Mouse (Mus musculus): Measurements from ENCODE around the gene Scand1. TPM values are rescaled to one million over a fixed set of nuclear protein-coding genes. Genes with fewer than 3 reads are reported as not detected.

The Scand1 gene
- total and polyA plus RNA-seq, 2 experiments from 2014 or later: 82.3 to 214 TPM

DNA sequence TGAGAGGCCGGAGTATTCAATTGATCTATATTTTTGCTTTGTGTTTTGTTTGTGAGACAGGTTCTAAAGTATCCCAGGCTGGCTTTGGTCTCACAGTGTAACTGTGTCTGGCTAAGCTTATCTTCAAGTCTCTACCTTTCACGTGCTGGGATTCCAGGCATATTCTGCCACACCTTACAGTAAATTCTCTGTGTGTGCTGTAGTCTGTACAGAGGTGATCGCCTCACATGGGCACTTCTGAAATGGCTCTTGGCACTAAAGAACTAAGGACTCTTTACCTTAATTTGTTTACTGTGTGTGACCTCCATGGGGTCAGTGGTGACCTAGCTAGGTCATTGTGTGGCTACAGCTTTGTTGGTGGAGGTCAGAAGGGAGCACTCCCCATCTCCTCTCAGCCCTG, 16.3 kb downstream of the Scand1 start:
- H3K36me3 ChIP-seq (replicated peaks; ENCODE audit: control insufficient read depth, insufficient read depth, low read length): peaks cover 71% of the 10 kb centered on the region
- no peak overlapping the region for H3K4me2 ChIP-seq (ENCODE audit: low read depth, low read length)
- TF ChIP-seq CTCF (IDR thresholded peaks at IDR 0.05; ENCODE audit: low read depth) (no peak), EP300 (IDR thresholded peaks at IDR 0.05; ENCODE audit: low read depth) (no peak)
- H3K9me3 ChIP-seq (replicated peaks; ENCODE audit: control insufficient read depth, low read length): no peaks in the 10 kb centered on the region
- no peak overlapping the region for H3K27ac ChIP-seq (ENCODE audit: low read depth)
- ATAC-seq (ENCODE audit: insufficient read depth, low read depth) (no peak), DNase-seq (ENCODE audit: low spot score) (no peak)
- no peaks in the 10 kb centered on the region for H3K4me1 ChIP-seq (ENCODE audit: control insufficient read depth, insufficient read depth)
- no peak overlapping the region for H3K4me3 ChIP-seq (ENCODE audit: low read depth, low read length)
- H3K27me3 ChIP-seq (ENCODE audit: control insufficient read depth, insufficient read depth, low read length): no peaks in the 10 kb centered on the region
- WGBS: 86% methylated on average over 3 of the region's 3 CpGs
- no peak overlapping the region for H3K9ac ChIP-seq (replicated peaks; ENCODE audit: low read depth, low read length)

- Histone ChIP-seq H3K27me3 (ENCODE audit: control insufficient read depth, insufficient read depth, low read length) (no peaks in the 10 kb centered on the region), H3K9ac (replicated peaks; ENCODE audit: low read depth, low read length) (no peak overlapping the region), H3K4me3 (ENCODE audit: low read depth, low read length) (no peak overlapping the region), H3K36me3 (replicated peaks; ENCODE audit: control insufficient read depth, insufficient read depth, low read length) (peaks cover 65% of the 10 kb centered on the region), H3K27ac (ENCODE audit: low read depth) (no peak overlapping the region), H3K4me2 (ENCODE audit: low read depth, low read length) (no peak overlapping the region), H3K4me1 (ENCODE audit: control insufficient read depth, insufficient read depth) (no peaks in the 10 kb centered on the region), H3K9me3 (replicated peaks; ENCODE audit: control insufficient read depth, low read length) (no peaks in the 10 kb centered on the region)
- ATAC-seq (ENCODE audit: insufficient read depth, low read depth) (no peak), DNase-seq (ENCODE audit: low spot score) (no peak)
- WGBS: 94% methylated on average over 2 of the region's 2 CpGs
- TF ChIP-seq EP300 (IDR thresholded peaks at IDR 0.05; ENCODE audit: low read depth): no peak
- no peak for TF ChIP-seq CTCF (IDR thresholded peaks at IDR 0.05; ENCODE audit: low read depth)
These were observed 16.9 kb downstream of the Scand1 start for GRCm38 (mm10) chr2:156295601-156296063.

DNA sequence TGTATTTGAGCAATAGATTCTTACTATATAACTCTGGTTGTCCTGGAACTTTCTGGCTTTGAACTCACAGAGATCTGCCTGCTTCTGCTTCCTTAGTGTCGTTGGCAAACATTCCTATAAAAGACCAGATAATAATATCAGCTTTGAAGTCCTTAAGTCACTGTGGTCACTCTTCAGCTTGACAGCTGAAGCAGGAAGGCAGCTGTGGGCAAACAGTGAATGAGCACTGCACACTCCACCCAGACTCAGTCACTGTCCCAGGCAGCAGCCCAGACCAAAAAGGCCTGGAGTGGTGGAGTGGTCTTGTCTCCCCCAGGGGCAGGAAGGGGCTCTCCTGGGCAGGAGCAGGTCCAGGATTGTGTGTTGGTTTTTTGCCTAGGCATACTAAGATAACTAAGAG, 20.5 kb downstream of the Scand1 start:
- Histone ChIP-seq H3K4me3 (ENCODE audit: low read depth, low read length) (no peak overlapping the region), H3K4me2 (ENCODE audit: low read depth, low read length) (no peak overlapping the region), H3K9ac (replicated peaks; ENCODE audit: low read depth, low read length) (no peak overlapping the region), H3K36me3 (replicated peaks; ENCODE audit: control insufficient read depth, insufficient read depth, low read length) (peaks cover 55% of the 10 kb centered on the region), H3K9me3 (replicated peaks; ENCODE audit: control insufficient read depth, low read length) (no peaks in the 10 kb centered on the region), H3K27ac (ENCODE audit: low read depth) (no peak overlapping the region), H3K4me1 (ENCODE audit: control insufficient read depth, insufficient read depth) (peaks cover 5% of the 10 kb centered on the region; the same call in 1 of the 2 replicates), H3K27me3 (ENCODE audit: control insufficient read depth, insufficient read depth, low read length) (no peaks in the 10 kb centered on the region)
- WGBS: 78% methylated on average over 1 of the region's 1 CpGs
- no peak for TF ChIP-seq EP300 (IDR thresholded peaks at IDR 0.05; ENCODE audit: low read depth)
- no peak for TF ChIP-seq CTCF (IDR thresholded peaks at IDR 0.05; ENCODE audit: low read depth)
- no peak for ATAC-seq (ENCODE audit: insufficient read depth, low read depth)
- no peak for DNase-seq (ENCODE audit: low spot score)

GRCm38 (mm10) chr2:156289552-156290160, 22.8 kb downstream of the Scand1 start:
- H3K9me3 ChIP-seq (replicated peaks; ENCODE audit: control insufficient read depth, low read length): no peaks in the 10 kb centered on the region
- TF ChIP-seq EP300 (IDR thresholded peaks at IDR 0.05; ENCODE audit: low read depth) (no peak), CTCF (IDR thresholded peaks at IDR 0.05; ENCODE audit: low read depth) (no peak)
- H3K9ac ChIP-seq (replicated peaks; ENCODE audit: low read depth, low read length): no peak overlapping the region
- H3K27me3 ChIP-seq (ENCODE audit: control insufficient read depth, insufficient read depth, low read length): no peaks in the 10 kb centered on the region
- H3K27ac ChIP-seq (ENCODE audit: low read depth): peak overlapping the region; percentile 72
- ATAC-seq (ENCODE audit: insufficient read depth, low read depth) (peak; percentile 30; the same call in 1 of the 2 replicates), DNase-seq (ENCODE audit: low spot score) (no peak)
- H3K4me2 ChIP-seq (ENCODE audit: low read depth, low read length): no peak overlapping the region
- H3K4me3 ChIP-seq (ENCODE audit: low read depth, low read length): no peak overlapping the region
- H3K36me3 ChIP-seq (replicated peaks; ENCODE audit: control insufficient read depth, insufficient read depth, low read length): peaks cover 49% of the 10 kb centered on the region
- 61% methylated on average over 2 of the region's 2 CpGs for WGBS
- peaks cover 5% of the 10 kb centered on the region; the same call in 1 of the 2 replicates for H3K4me1 ChIP-seq (ENCODE audit: control insufficient read depth, insufficient read depth)

GRCm38 (mm10) chr2:156288222-156288621, 24.3 kb downstream of the Scand1 start:
- Histone ChIP-seq H3K9me3 (replicated peaks; ENCODE audit: control insufficient read depth, low read length) (no peaks in the 10 kb centered on the region), H3K27ac (ENCODE audit: low read depth) (no peak overlapping the region)
- no peak for ATAC-seq (ENCODE audit: insufficient read depth, low read depth)

GRCm38 (mm10) chr2:156286733-156287132, 25.8 kb downstream of the Scand1 start:
- no peaks in the 10 kb centered on the region for H3K9me3 ChIP-seq (replicated peaks; ENCODE audit: control insufficient read depth, low read length)
- ATAC-seq (ENCODE audit: insufficient read depth, low read depth): no peak
- TF ChIP-seq CTCF (IDR thresholded peaks at IDR 0.05; ENCODE audit: low read depth): no peak
- no peak for TF ChIP-seq EP300 (IDR thresholded peaks at IDR 0.05; ENCODE audit: low read depth)
- no peak overlapping the region for H3K4me2 ChIP-seq (ENCODE audit: low read depth, low read length)
- no peaks in the 10 kb centered on the region for H3K27me3 ChIP-seq (ENCODE audit: control insufficient read depth, insufficient read depth, low read length)
- peaks cover 32% of the 10 kb centered on the region for H3K36me3 ChIP-seq (replicated peaks; ENCODE audit: control insufficient read depth, insufficient read depth, low read length)
- DNase-seq (ENCODE audit: low spot score): no peak
- H3K9ac ChIP-seq (replicated peaks; ENCODE audit: low read depth, low read length): no peak overlapping the region
- whole genome bisulfite sequencing: 98% methylated on average over 4 of the region's 4 CpGs
- H3K27ac ChIP-seq (ENCODE audit: low read depth): no peak overlapping the region
- H3K4me3 ChIP-seq (ENCODE audit: low read depth, low read length): no peak overlapping the region
- peaks cover 5% of the 10 kb centered on the region; the same call in 1 of the 2 replicates for H3K4me1 ChIP-seq (ENCODE audit: control insufficient read depth, insufficient read depth)

More at GRCm38 (mm10) chr2:156288222-156288621, 24.3 kb downstream of the Scand1 start:
- Histone ChIP-seq H3K36me3 (replicated peaks; ENCODE audit: control insufficient read depth, insufficient read depth, low read length) (peaks cover 35% of the 10 kb centered on the region), H3K4me2 (ENCODE audit: low read depth, low read length) (no peak overlapping the region), H3K27me3 (ENCODE audit: control insufficient read depth, insufficient read depth, low read length) (no peaks in the 10 kb centered on the region), H3K4me1 (ENCODE audit: control insufficient read depth, insufficient read depth) (peaks cover 5% of the 10 kb centered on the region; the same call in 1 of the 2 replicates), H3K4me3 (ENCODE audit: low read depth, low read length) (no peak overlapping the region), H3K9ac (replicated peaks; ENCODE audit: low read depth, low read length) (no peak overlapping the region)
- 90% methylated on average over 2 of the region's 2 CpGs for WGBS
- no peak for DNase-seq (ENCODE audit: low spot score)
- no peak for TF ChIP-seq CTCF (IDR thresholded peaks at IDR 0.05; ENCODE audit: low read depth)
- TF ChIP-seq EP300 (IDR thresholded peaks at IDR 0.05; ENCODE audit: low read depth): no peak
